Mouse (Mus musculus) spleen, embryonic (tissue): ENCODE measurements around the gene Gm9821.

ENCODE experiments used
- CTCF ChIA-PET: fragments of 350-600 bp; sonication (Branson Sonifier 250); formaldehyde crosslinking; loops from one replicate; lab custom pipeline; 2022; lab: Charles Lee

Gene Gm9821

GRCm38 (mm10) chr2:91965417-91965816 lies 19.9 kb downstream of the Gm9821 start:
- CTCF ChIA-PET, result interaction anchor here (1.0 kb wide), 2 partner anchors 13 to 93 kb away, joined by 3 read pairs; no protein-coding TSS in a partner anchor

GRCm38 (mm10) chr2:91966367-91966766 lies 20.9 kb downstream of the Gm9821 start:
- CTCF ChIA-PET, result no interaction called here

- CTCF ChIA-PET, result no interaction called here
These were observed 22.5 kb downstream of the Gm9821 start for GRCm38 (mm10) chr2:91967962-91968361.

GRCm38 (mm10) chr2:91971231-91972097 lies 26.0 kb downstream of the Gm9821 start:
- CTCF ChIA-PET, result no interaction called here

GRCm38 (mm10) chr2:91972121-91972566 lies 26.6 kb downstream of the Gm9821 start:
- CTCF ChIA-PET, result interaction anchor here (0.6 kb wide), 1 partner anchor 84 kb away, joined by 4 read pairs; no protein-coding TSS in a partner anchor

GRCm38 (mm10) chr2:91973416-91974135 lies 28.1 kb downstream of the Gm9821 start:
- CTCF ChIA-PET, result interaction anchor here (0.5 to 0.7 kb wide), 3 partner anchors 12 to 31 kb away, joined by 3 to 15 read pairs (median 3); no protein-coding TSS in a partner anchor

GRCm38 (mm10) chr2:91975581-91976541 lies 30.4 kb downstream of the Gm9821 start, which contains the start of gene Dgkz:
Dgkz (minus strand) TSS chr2:91975864.
- CTCF ChIA-PET, result interaction anchor here (1.4 kb wide), 1 partner anchor 8 kb away, joined by 4 read pairs; no protein-coding TSS in a partner anchor

- CTCF ChIA-PET, result interaction anchor here (1.4 kb wide), 1 partner anchor 12 kb away, joined by 3 read pairs; no protein-coding TSS in a partner anchor
These were observed 32.5 kb downstream of the Gm9821 start for GRCm38 (mm10) chr2:91977960-91978359.

- CTCF ChIA-PET, result interaction anchor here (1.4 kb wide), 1 partner anchor 13 kb away, joined by 3 read pairs; no protein-coding TSS in a partner anchor
These were observed 33.0 kb downstream of the Gm9821 start for GRCm38 (mm10) chr2:91978547-91978946.

- CTCF ChIA-PET, result no interaction called here
These were observed 34.7 kb downstream of the Gm9821 start for GRCm38 (mm10) chr2:91980245-91980644.

- CTCF ChIA-PET, result no interaction called here
These were observed 35.3 kb downstream of the Gm9821 start for GRCm38 (mm10) chr2:91980830-91981229.

GRCm38 (mm10) chr2:91984439-91984838 lies 38.9 kb downstream of the Gm9821 start:
- CTCF ChIA-PET, result interaction anchor here (0.5 to 1.0 kb wide), 4 partner anchors 9 to 494 kb away, joined by 3 to 4 read pairs (median 4); partner anchors contain the start of genes Dgkz, Large2 and Pex16

- CTCF ChIA-PET, result interaction anchor here (0.7 to 1.6 kb wide), 2 partner anchors 42 to 389 kb away, joined by 3 to 4 read pairs; partner anchors contain the start of genes Large2 and Pex16
These were observed 39.5 kb downstream of the Gm9821 start for GRCm38 (mm10) chr2:91984906-91985525.

- CTCF ChIA-PET, result interaction anchor here (1.3 to 1.6 kb wide), 2 partner anchors 11 to 43 kb away, joined by 3 to 4 read pairs; no protein-coding TSS in a partner anchor
These were observed 40.6 kb downstream of the Gm9821 start for GRCm38 (mm10) chr2:91986071-91986470.

- CTCF ChIA-PET, result interaction anchor here (0.5 to 1.8 kb wide), 6 partner anchors 13 to 70 kb away, joined by 3 to 27 read pairs (median 3); no protein-coding TSS in a partner anchor
These were observed 42.0 kb downstream of the Gm9821 start for GRCm38 (mm10) chr2:91987542-91987941.

GRCm38 (mm10) chr2:91989750-91990149 lies 44.2 kb downstream of the Gm9821 start:
- CTCF ChIA-PET, result interaction anchor here (0.7 kb wide), 1 partner anchor 167 kb away, joined by 3 read pairs; no protein-coding TSS in a partner anchor

GRCm38 (mm10) chr2:91993409-91993808 lies 47.9 kb downstream of the Gm9821 start:
- CTCF ChIA-PET, result no interaction called here

GRCm38 (mm10) chr2:91996006-91996405 lies 50.5 kb downstream of the Gm9821 start:
- CTCF ChIA-PET, result no interaction called here
